Mouse (Mus musculus): Measurements from ENCODE around the gene Prkar1b. TPM values are rescaled to one million over a fixed set of nuclear protein-coding genes. Genes with fewer than 3 reads are reported as not detected.

Gene Prkar1b
- polyA plus RNA-seq, 1 experiment, result 18.8 TPM

GRCm38 (mm10) chr5:138979840-138980239 lies 170.0 kb downstream of the Prkar1b start:
- DNase-seq, result peak; percentile 26
- no peak for TF ChIP-seq POLR2A (IDR thresholded peaks at IDR 0.05; ENCODE audit: borderline replicate concordance, extremely low read depth, low read depth, low read length)
- no peak for TF ChIP-seq CTCF (IDR thresholded peaks at IDR 0.05; ENCODE audit: insufficient read depth, low read length)
- no peaks in the 10 kb centered on the region; the same call in 1 of the 2 replicates for H3K4me1 ChIP-seq (ENCODE audit: control insufficient read depth, insufficient read depth, low read length)
- WGBS, result 41% methylated on average over 8 of the region's 8 CpGs
- no peak overlapping the region for H3K4me3 ChIP-seq (replicated peaks; ENCODE audit: extremely low read depth, low read depth, low read length)

GRCm38 (mm10) chr5:138977759-138978158 lies 172.0 kb downstream of the Prkar1b start:
- Histone ChIP-seq H3K4me1 (ENCODE audit: control insufficient read depth, insufficient read depth, low read length) (no peaks in the 10 kb centered on the region; the same call in 1 of the 2 replicates), H3K4me3 (replicated peaks; ENCODE audit: extremely low read depth, low read depth, low read length) (no peak overlapping the region)
- TF ChIP-seq POLR2A (IDR thresholded peaks at IDR 0.05; ENCODE audit: borderline replicate concordance, extremely low read depth, low read depth, low read length), result no peak
- WGBS, result 24% methylated on average over 3 of the region's 3 CpGs
- peak; percentile 42 for DNase-seq

GRCm38 (mm10) chr5:138974911-138975485 lies 174.8 kb downstream of the Prkar1b start:
- no peak for DNase-seq
- TF ChIP-seq CTCF (IDR thresholded peaks at IDR 0.05; ENCODE audit: insufficient read depth, low read length) (no peak), POLR2A (IDR thresholded peaks at IDR 0.05; ENCODE audit: borderline replicate concordance, extremely low read depth, low read depth, low read length) (no peak)
- 90% methylated on average over 8 of the region's 8 CpGs for WGBS
- Histone ChIP-seq H3K4me1 (ENCODE audit: control insufficient read depth, insufficient read depth, low read length) (peaks cover 8% of the 10 kb centered on the region), H3K4me3 (replicated peaks; ENCODE audit: extremely low read depth, low read depth, low read length) (no peak overlapping the region)

GRCm38 (mm10) chr5:138973480-138973879 lies 176.3 kb downstream of the Prkar1b start:
- H3K4me1 ChIP-seq (ENCODE audit: control insufficient read depth, insufficient read depth, low read length), result peaks cover 13% of the 10 kb centered on the region
- 74% methylated on average over 6 of the region's 6 CpGs for WGBS
- TF ChIP-seq POLR2A (IDR thresholded peaks at IDR 0.05; ENCODE audit: borderline replicate concordance, extremely low read depth, low read depth, low read length) (no peak), CTCF (IDR thresholded peaks at IDR 0.05; ENCODE audit: insufficient read depth, low read length) (no peak)
- DNase-seq, result no peak
- H3K4me3 ChIP-seq (replicated peaks; ENCODE audit: extremely low read depth, low read depth, low read length), result no peak overlapping the region

- TF ChIP-seq CTCF (IDR thresholded peaks at IDR 0.05; ENCODE audit: insufficient read depth, low read length) (no peak), POLR2A (IDR thresholded peaks at IDR 0.05; ENCODE audit: borderline replicate concordance, extremely low read depth, low read depth, low read length) (no peak)
- Histone ChIP-seq H3K4me1 (ENCODE audit: control insufficient read depth, insufficient read depth, low read length) (peaks cover 13% of the 10 kb centered on the region), H3K4me3 (replicated peaks; ENCODE audit: extremely low read depth, low read depth, low read length) (no peak overlapping the region)
- DNase-seq, result no peak
- 71% methylated on average over 9 of the region's 9 CpGs for WGBS
Observed at GRCm38 (mm10) chr5:138971405-138971804, 178.4 kb downstream of the Prkar1b start.

GRCm38 (mm10) chr5:138970056-138970490 lies 179.7 kb downstream of the Prkar1b start:
- DNase-seq, result peak; percentile 65
- no peak overlapping the region for H3K4me3 ChIP-seq (replicated peaks; ENCODE audit: extremely low read depth, low read depth, low read length)
- WGBS, result 35% methylated on average over 7 of the region's 7 CpGs
- TF ChIP-seq POLR2A (IDR thresholded peaks at IDR 0.05; ENCODE audit: borderline replicate concordance, extremely low read depth, low read depth, low read length), result no peak
- TF ChIP-seq CTCF (IDR thresholded peaks at IDR 0.05; ENCODE audit: insufficient read depth, low read length), result no peak
- peaks cover 17% of the 10 kb centered on the region for H3K4me1 ChIP-seq (ENCODE audit: control insufficient read depth, insufficient read depth, low read length)

Other genes starting within 250 kb of the Prkar1b start
- gene Pdgfa, start 152.6 kb downstream of the Prkar1b start, polyA plus RNA-seq (2012; rRNA removed), result 91.5 and 105 TPM in 2 replicates
- 24.5 and 25.6 TPM in 2 replicates for gene Dnaaf5, start 222 bp upstream of the Prkar1b start, polyA plus RNA-seq (2012; rRNA removed)
- gene Sun1, start 50.6 kb upstream of the Prkar1b start, polyA plus RNA-seq (2012; rRNA removed), result 48.5 and 57.9 TPM in 2 replicates
- gene Get4, start 102.3 kb upstream of the Prkar1b start, polyA plus RNA-seq (2012; rRNA removed), result 105 and 162 TPM in 2 replicates
- gene Adap1, start 175.6 kb upstream of the Prkar1b start, polyA plus RNA-seq (2012; rRNA removed), result 12.1 and 13.8 TPM in 2 replicates
- gene Cox19, start 201.4 kb upstream of the Prkar1b start, polyA plus RNA-seq (2012; rRNA removed), result 51.7 and 61.9 TPM in 2 replicates
- gene Cyp2w1, start 202.6 kb upstream of the Prkar1b start, polyA plus RNA-seq (2012; rRNA removed), result 0.33 TPM in 1 of 2 replicates, not detected in the other
- 75.7 and 93.4 TPM in 2 replicates for gene Gpr146, start 227.7 kb upstream of the Prkar1b start, polyA plus RNA-seq (2012; rRNA removed)